Mouse (Mus musculus) bone marrow macrophage, adult 2 months (primary cell): ENCODE measurements around the gene Enkur. TPM values are rescaled to one million over a fixed set of nuclear protein-coding genes. Genes with fewer than 3 reads are reported as not detected.

Source experiments
- H3K27ac ChIP-seq: 2 replicates; pipeline ENCODE4 v1.5.1; 2012; ENCODE audit warnings: low read depth, low read length; ENCODE audit not compliant: insufficient read depth
- H3K4me1 ChIP-seq: 2 replicates; pipeline ENCODE4 v1.6.1; 2012; ENCODE audit warnings: low read length; ENCODE audit not compliant: control insufficient read depth, insufficient read depth
- H3K4me3 ChIP-seq: 2 replicates; pipeline ENCODE4 v1.5.1; 2012; ENCODE audit warnings: mild to moderate bottlenecking, low read length, moderate library complexity; ENCODE audit not compliant: insufficient read depth
- CTCF ChIP-seq: IDR thresholded peaks from 2 replicates; pipeline ENCODE4 v1.5.1; 2012; ENCODE audit warnings: low read depth, mild to moderate bottlenecking, low read length, moderate library complexity
- POLR2A ChIP-seq: IDR thresholded peaks from 2 replicates; pipeline ENCODE4 v1.6.1; 2012; ENCODE audit warnings: mild to moderate bottlenecking, low read depth, low read length, borderline replicate concordance
- polyA plus RNA-seq: library from polyadenylated mRNA; stranded (reverse); fragments of >200 nt; gene quantifications from 2 replicates; pipeline ENCODE4 v1.2.4, GENCODE M21; 2012; ENCODE audit not compliant: missing spikeins, insufficient read depth, insufficient read length

The Enkur gene
- polyA plus RNA-seq, 1 experiment, result 0.72 TPM

DNA sequence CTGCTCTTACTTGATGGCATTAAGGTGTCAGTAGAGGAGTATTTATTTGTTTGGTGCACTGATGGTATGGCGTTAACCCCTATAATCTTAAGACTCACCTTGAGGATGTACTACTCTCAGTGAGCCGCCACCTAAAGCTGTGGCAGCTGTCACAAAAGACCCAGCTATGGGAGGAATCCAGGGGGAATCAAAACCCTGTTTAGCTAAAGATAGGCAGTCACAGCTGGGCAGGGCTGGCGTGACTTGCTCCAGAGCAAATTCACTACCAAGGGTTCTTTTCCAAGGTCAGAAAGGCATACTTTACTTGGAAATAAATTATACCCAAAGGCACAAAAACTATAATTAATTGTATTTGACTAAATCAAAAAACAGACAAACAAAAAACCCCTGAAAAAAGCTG is 26.0 kb upstream of the Enkur start:
- no peak overlapping the region for H3K4me3 ChIP-seq
- no peaks in the 10 kb centered on the region for H3K4me1 ChIP-seq
- H3K27ac ChIP-seq, result no peak overlapping the region
- no peak for TF ChIP-seq POLR2A
- TF ChIP-seq CTCF, result no peak

- TF ChIP-seq CTCF, result no peak
- TF ChIP-seq POLR2A, result no peak
- Histone ChIP-seq H3K4me3 (no peak overlapping the region), H3K27ac (no peak overlapping the region), H3K4me1 (no peaks in the 10 kb centered on the region)
Observed at GRCm38 (mm10) chr2:21230276-21230675, 25.1 kb upstream of the Enkur start.

- Histone ChIP-seq H3K4me1 (no peaks in the 10 kb centered on the region), H3K4me3 (no peak overlapping the region), H3K27ac (no peak overlapping the region)
- no peak for TF ChIP-seq POLR2A
- TF ChIP-seq CTCF, result no peak
Observed at GRCm38 (mm10) chr2:21222453-21223384, 17.6 kb upstream of the Enkur start.

- Histone ChIP-seq H3K4me1 (peaks cover 5% of the 10 kb centered on the region), H3K27ac (no peak overlapping the region), H3K4me3 (no peak overlapping the region)
- TF ChIP-seq CTCF (no peak), POLR2A (no peak)
Observed at GRCm38 (mm10) chr2:21215284-21215683, 10.1 kb upstream of the Enkur start.

DNA sequence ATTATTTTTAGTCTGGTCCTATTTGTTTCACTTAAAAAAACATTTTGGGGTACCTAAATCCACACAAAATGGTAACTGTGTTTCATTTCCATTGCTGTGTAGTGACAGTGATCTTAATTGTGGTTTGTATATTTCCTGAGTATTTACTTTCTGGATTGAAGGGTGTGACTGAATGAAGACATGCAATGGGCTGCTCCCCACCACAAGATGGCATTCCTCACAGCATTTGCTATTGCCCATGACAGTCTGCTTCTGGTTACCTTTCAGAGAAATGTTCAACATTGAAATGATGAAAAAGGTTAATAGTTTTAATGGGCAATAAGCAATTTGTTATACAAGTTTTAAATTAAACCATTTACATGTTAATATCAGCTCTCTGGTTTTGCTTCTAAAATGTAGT is 9.2 kb upstream of the Enkur start:
- Histone ChIP-seq H3K4me1 (peaks cover 5% of the 10 kb centered on the region), H3K4me3 (no peak overlapping the region), H3K27ac (no peak overlapping the region)
- TF ChIP-seq POLR2A, result no peak
- no peak for TF ChIP-seq CTCF

- Histone ChIP-seq H3K27ac (no peak overlapping the region), H3K4me1 (peaks cover 7% of the 10 kb centered on the region), H3K4me3 (no peak overlapping the region)
- TF ChIP-seq CTCF, result no peak
Observed at GRCm38 (mm10) chr2:21211361-21211760, 6.2 kb upstream of the Enkur start.

DNA sequence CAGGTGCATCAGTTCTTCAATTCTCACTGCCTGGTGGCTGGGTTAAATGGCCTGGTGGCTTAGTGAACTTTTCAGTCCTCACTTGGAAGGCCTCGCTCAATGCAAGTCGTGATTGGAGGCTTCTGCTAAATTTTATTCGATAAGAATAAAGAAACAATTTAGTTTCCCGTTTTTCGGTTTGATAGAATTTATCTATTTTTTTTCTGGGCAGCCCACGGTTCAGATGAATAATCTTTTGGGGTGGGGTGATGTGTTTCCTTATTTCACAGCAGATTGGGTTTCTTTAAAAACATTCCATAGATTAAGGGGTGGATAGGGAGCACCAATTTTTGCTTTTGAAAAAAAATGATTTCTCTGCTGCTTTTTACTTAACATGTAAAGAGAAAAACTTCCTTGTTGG is 1.1 kb upstream of the Enkur start:
- Histone ChIP-seq H3K4me3 (peak overlapping the region; percentile 83), H3K27ac (0 out of 2 replicates have a peak overlapping the region, but pooled peaks have one; percentile 41), H3K4me1 (peaks cover 4% of the 10 kb centered on the region)
- TF ChIP-seq POLR2A (no peak), CTCF (no peak)

GRCm38 (mm10) chr2:21205831-21206159 is 630 bp upstream of the Enkur start:
- no peak for TF ChIP-seq POLR2A
- Histone ChIP-seq H3K27ac (peak overlapping the region; percentile 41; the same call in 1 of the 2 replicates), H3K4me1 (peaks cover 4% of the 10 kb centered on the region), H3K4me3 (peak overlapping the region; percentile 83)

DNA sequence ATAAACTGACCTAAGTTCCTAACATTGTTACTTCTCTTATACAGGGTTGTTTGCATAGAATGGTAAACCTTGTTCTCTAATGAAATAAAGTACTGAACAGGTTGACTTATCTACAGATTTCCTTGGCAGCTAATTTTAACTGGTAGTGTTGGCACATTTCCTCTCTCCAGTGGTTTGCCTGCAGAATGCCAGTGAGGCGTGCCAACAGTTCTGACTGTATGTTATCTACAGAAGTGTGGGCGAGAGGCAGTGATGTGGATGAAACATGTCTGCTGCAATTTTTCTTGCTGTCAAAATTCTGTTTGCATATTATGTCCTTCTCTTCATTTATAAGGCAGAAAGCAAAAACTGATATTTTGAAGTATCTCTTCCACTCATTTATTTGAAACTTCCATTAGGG is 2.4 kb downstream of the Enkur start:
- H3K4me3 ChIP-seq, result no peak overlapping the region
- no peak for TF ChIP-seq CTCF
- TF ChIP-seq POLR2A, result no peak

DNA sequence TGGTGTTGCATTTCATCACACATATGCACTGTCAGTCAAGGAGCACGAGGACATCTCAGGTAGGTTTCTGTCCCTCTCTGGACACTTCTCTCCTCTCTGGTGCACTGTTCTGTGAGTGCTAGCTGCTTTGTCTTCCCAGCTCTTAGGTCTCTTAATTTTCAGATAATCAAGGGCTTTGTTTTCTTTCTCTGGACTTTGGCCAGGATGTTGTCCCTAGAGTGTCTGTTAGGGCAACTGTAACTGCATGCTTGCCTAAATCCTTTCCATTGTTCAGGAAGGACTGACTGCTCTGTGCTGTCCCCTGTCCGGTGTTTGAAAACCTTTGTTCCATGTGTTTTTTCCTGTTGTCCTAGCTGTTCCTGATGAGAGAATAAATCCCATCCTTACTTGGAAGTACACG is 6.1 kb downstream of the Enkur start:
- no peak overlapping the region for H3K4me3 ChIP-seq
- TF ChIP-seq CTCF (no peak), POLR2A (no peak)
- H3K4me1 ChIP-seq, result no peaks in the 10 kb centered on the region
- H3K27ac ChIP-seq, result no peak overlapping the region

More for the DNA sequence above, 2.4 kb downstream of the Enkur start:
- H3K4me1 ChIP-seq, result peaks cover 4% of the 10 kb centered on the region
- no peak overlapping the region for H3K27ac ChIP-seq

DNA sequence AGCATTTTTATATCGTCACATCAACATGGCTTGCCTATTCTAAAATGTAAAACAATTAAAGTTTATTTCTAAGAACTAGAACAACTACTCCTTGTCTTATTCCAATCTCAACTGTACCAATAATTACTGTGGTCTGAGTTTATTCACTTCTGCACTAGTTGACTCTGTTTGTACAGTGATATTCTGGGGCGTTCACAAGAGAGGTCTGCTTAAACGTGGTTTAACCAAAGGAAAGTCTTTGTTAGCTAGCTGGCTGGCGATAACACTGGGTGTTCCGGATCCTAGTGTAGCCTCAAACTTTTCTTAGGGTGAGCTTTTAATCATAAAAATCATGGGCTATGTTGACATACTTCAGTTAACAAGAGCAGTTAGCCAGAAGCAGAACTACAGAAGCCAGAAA is 9.9 kb downstream of the Enkur start:
- no peak overlapping the region for H3K4me3 ChIP-seq
- no peak for TF ChIP-seq CTCF
- no peak for TF ChIP-seq POLR2A
- no peak overlapping the region for H3K27ac ChIP-seq
- no peaks in the 10 kb centered on the region for H3K4me1 ChIP-seq
